ENCODE assay signal across 25 mouse cellular contexts in the genomic region with DNA sequence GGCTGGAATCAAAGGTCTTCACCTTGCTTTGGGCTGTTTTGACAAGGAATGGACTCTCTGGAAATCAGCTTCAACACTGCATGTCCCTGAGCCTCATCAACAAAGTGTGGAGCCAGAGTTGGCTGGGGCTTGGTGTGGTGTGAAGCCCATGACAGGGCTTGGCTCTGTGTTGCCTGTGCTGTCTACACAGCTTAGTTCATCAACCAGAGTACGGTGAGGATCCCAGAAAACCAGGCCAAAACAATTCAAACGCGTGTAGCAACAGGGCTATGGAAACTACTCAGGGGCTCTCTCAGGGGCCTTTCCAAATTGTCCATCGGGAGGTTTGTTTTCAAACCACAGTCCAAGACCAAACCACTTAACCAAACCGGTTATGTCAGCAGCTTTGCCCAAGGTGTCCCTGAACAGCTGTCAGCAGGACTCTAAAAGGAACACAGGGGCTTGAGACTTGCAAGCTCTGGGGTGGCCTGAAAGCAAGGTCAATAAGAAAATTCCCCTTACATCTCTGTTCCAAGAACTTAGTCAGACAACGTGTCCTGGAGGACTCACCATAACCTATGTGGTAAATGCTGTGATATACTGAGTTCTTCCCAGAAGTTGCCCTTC. TPM values are rescaled to one million over a fixed set of nuclear protein-coding genes. Genes with fewer than 3 reads are reported as not detected.
DNase-seq lines count a peak whose midpoint lies in the region; ATAC-seq lines count a peak whose summit lies in the region.
"Had no signal": no experiment of that assay in that cellular context is flagged by ENCODE, and none has a peak within 500 bp of the region (broad histone marks: within the 10 kb centered on the region; RNA-seq: fewer than 3 reads in every experiment).

No protein-coding gene starts in this region.

- H3K27me3 ChIP-seq in heart, embryonic 16.5 days (ENCODE audit: control insufficient read depth, insufficient read depth, low read length): no peaks in the 10 kb centered on the region
- H3K27me3 ChIP-seq in lung, embryonic 16.5 days (ENCODE audit: control insufficient read depth, insufficient read depth, low read depth, low read length): no peaks in the 10 kb centered on the region
- no peaks in the 10 kb centered on the region for H3K27me3 ChIP-seq in midbrain, embryonic 13.5 days
- H3K27me3 ChIP-seq: hindbrain, embryonic 12.5 days; kidney, embryonic 15.5 days; neural tube, embryonic 12.5 days had no signal

- peak overlapping the region; percentile 61 for H3K27ac ChIP-seq in heart, embryonic 16.5 days (ENCODE audit: low read length)
- H3K27ac ChIP-seq in lung, embryonic 16.5 days (ENCODE audit: low read length): peak overlapping the region; percentile 51
- H3K27ac ChIP-seq in midbrain, embryonic 13.5 days: no peak overlapping the region
- H3K27ac ChIP-seq: hindbrain, embryonic 12.5 days; kidney, embryonic 15.5 days; liver, embryonic 14.5 days; neural tube, embryonic 12.5 days; stomach, postnatal 0 days had no signal

- H3K4me1 ChIP-seq in heart, embryonic 16.5 days (ENCODE audit: control insufficient read depth, insufficient read depth, low read length): peaks cover 37% of the 10 kb centered on the region
- H3K4me1 ChIP-seq in lung, embryonic 16.5 days (replicated peaks; ENCODE audit: control insufficient read depth, insufficient read depth, low read length): peaks cover 22% of the 10 kb centered on the region
- no peaks in the 10 kb centered on the region for H3K4me1 ChIP-seq in midbrain, embryonic 13.5 days (replicated peaks)
- H3K4me1 ChIP-seq: hindbrain, embryonic 12.5 days; kidney, embryonic 15.5 days; neural tube, embryonic 12.5 days had no signal

- intact Hi-C loops in left cerebral cortex, postnatal 14 days (cut with DNase I): no loop called here

- H3K9ac ChIP-seq in heart, embryonic 16.5 days (ENCODE audit: low read length): no peak overlapping the region
- H3K9ac ChIP-seq in lung, embryonic 16.5 days (ENCODE audit: low read length): no peak overlapping the region
- no peak overlapping the region for H3K9ac ChIP-seq in midbrain, embryonic 13.5 days (replicated peaks)
- H3K9ac ChIP-seq: hindbrain, embryonic 12.5 days; kidney, embryonic 15.5 days; liver, embryonic 14.5 days; neural tube, embryonic 12.5 days had no signal

- H3K4me3 ChIP-seq in heart, embryonic 16.5 days (ENCODE audit: low read length): no peak overlapping the region
- no peak overlapping the region for H3K4me3 ChIP-seq in lung, embryonic 16.5 days (ENCODE audit: low read length)
- no peak overlapping the region for H3K4me3 ChIP-seq in midbrain, embryonic 13.5 days (replicated peaks)
- H3K4me3 ChIP-seq: hindbrain, embryonic 12.5 days; kidney, embryonic 15.5 days; megakaryocyte, embryonic 14.5 days; neural tube, embryonic 12.5 days had no signal

- peaks cover 7% of the 10 kb centered on the region for H3K9me3 ChIP-seq in heart, embryonic 16.5 days (replicated peaks; ENCODE audit: control insufficient read depth, low read length)
- peaks cover 5% of the 10 kb centered on the region; the same call in 1 of the 2 replicates for H3K9me3 ChIP-seq in lung, embryonic 16.5 days (ENCODE audit: control insufficient read depth, low read length)
- no peaks in the 10 kb centered on the region for H3K9me3 ChIP-seq in midbrain, embryonic 13.5 days
- H3K9me3 ChIP-seq: hindbrain, embryonic 12.5 days; kidney, embryonic 15.5 days; neural tube, embryonic 12.5 days had no signal

- peak; percentile 78 for ATAC-seq in heart, embryonic 16.5 days (replicated peaks; ENCODE audit: extremely low read depth, insufficient read depth, low FRiP score)
- ATAC-seq in lung, embryonic 16.5 days (ENCODE audit: low read depth): peak; percentile 96
- no peak for ATAC-seq in midbrain, embryonic 13.5 days
- ATAC-seq: activated CD4-positive, CD25-positive, alpha-beta regulatory T cell, adult 4 months; inflammation-experienced regulatory T-cells, adult 6 months had no signal

- peak; percentile 44 for DNase-seq in NIH3T3 (ENCODE audit: low read depth)
- peak; percentile 40 for DNase-seq in heart, adult 8-10 months (ENCODE audit: low spot score)
- no peak for DNase-seq in embryo, embryonic 9.5 days (ENCODE audit: extremely low spot score)
- DNase-seq in natural killer cell, adult 2 months (ENCODE audit: low spot score in 2 of 2): no peak
- no peak for DNase-seq in left cerebral cortex, postnatal 14 days (ENCODE audit: low spot score in 2 of 2)
- DNase-seq: adrenal gland, postnatal 25 days; B cell, adult 2 months; cerebellum, adult 8-10 months; gastrocnemius, postnatal 25 days; right cerebral cortex, postnatal 25 days; thymus, postnatal 25 days had no signal

- 37% methylated on average over 6 of the region's 6 CpGs for whole genome bisulfite sequencing in heart, embryonic 16.5 days
- 20% methylated on average over 6 of the region's 6 CpGs for WGBS in lung, embryonic 16.5 days
- 93% methylated on average over 6 of the region's 6 CpGs for WGBS in midbrain, embryonic 13.5 days

- H3K4me2 ChIP-seq in heart, embryonic 16.5 days (ENCODE audit: low read depth, low read length): no peak overlapping the region
- no peak overlapping the region for H3K4me2 ChIP-seq in lung, embryonic 16.5 days (ENCODE audit: low read depth, low read length)
- H3K4me2 ChIP-seq in midbrain, embryonic 13.5 days (replicated peaks): no peak overlapping the region
- H3K4me2 ChIP-seq: hindbrain, embryonic 12.5 days; kidney, embryonic 15.5 days; neural tube, embryonic 12.5 days had no signal

- H3K36me3 ChIP-seq in heart, embryonic 16.5 days (ENCODE audit: control insufficient read depth, insufficient read depth): no peaks in the 10 kb centered on the region
- no peaks in the 10 kb centered on the region for H3K36me3 ChIP-seq in lung, embryonic 16.5 days (ENCODE audit: control insufficient read depth, insufficient read depth, low read length)
- H3K36me3 ChIP-seq in midbrain, embryonic 13.5 days: no peaks in the 10 kb centered on the region
- H3K36me3 ChIP-seq: hindbrain, embryonic 12.5 days; kidney, embryonic 15.5 days; neural tube, embryonic 12.5 days had no signal

RNA-seq across cellular contexts. Expression of gene Ankrd1, which starts 47.5 kb away (rescaled TPM):
- 1,000 to 10,000 TPM in 2 of 4 experiments, 100 to 1,000 TPM in 2; 472 to 1,222 (median 1,005) TPM for total RNA-seq in heart, adult 8-10 months (2022)
- 427 and 514 TPM in 2 replicates for polyA plus RNA-seq in heart, embryonic 16.5 days (2015; fragmentation: Nextera tagmentation; extraction: Ambion mirVana)
- 13.6 and 18.1 TPM in 2 replicates for polyA plus RNA-seq in lung, embryonic 16.5 days (2015; fragmentation: Nextera tagmentation; extraction: Ambion mirVana)
- polyA plus RNA-seq in midbrain, embryonic 13.5 days (2015; fragmentation: Nextera tagmentation; extraction: Ambion mirVana): not detected in 2 replicates
- total RNA-seq in left cerebral cortex, postnatal 14 days (2021): not detected
- total RNA-seq: adrenal gland, postnatal 25 days; left cerebral cortex, adult 18-20 months; midbrain, postnatal 0 days had no signal
- polyA plus RNA-seq: activated CD4-positive, CD25-positive, alpha-beta regulatory T cell, adult 4 months; forebrain, embryonic 11.5 days; inflammation-experienced regulatory T-cells, adult 6 months had no signal

Comparison
In these comparisons a context has a peak if more than half of its experiments do, and no peak if none do; other contexts are left out.
1. DNase-seq: peak in NIH3T3 (single experiment) and heart, adult 8-10 months (single experiment); none in embryo, embryonic 9.5 days (single experiment), natural killer cell, adult 2 months (0 of 2) and left cerebral cortex, postnatal 14 days (0 of 2).
2. RNA of gene Ankrd1, which starts 47.5 kb away (polyA plus RNA-seq): 427 to 514 TPM in heart, embryonic 16.5 days; 13.6 to 18.1 TPM in lung, embryonic 16.5 days and not detected in midbrain, embryonic 13.5 days; every median in the first group is over 10 times any median in the second.